Mouse (Mus musculus) limb, embryonic 14.5 days (tissue): ENCODE measurements around the gene Plxdc1. TPM values are rescaled to one million over a fixed set of nuclear protein-coding genes. Genes with fewer than 3 reads are reported as not detected.
A peak's percentile ranks its signal among the peaks of the same experiment; 100 is the strongest.

Source experiments
- ATAC-seq: fragments of 200-750 bp; cut with Nextera tagmentation; 2 replicates; pipeline ENCODE4 v1.8.0; 2017; ENCODE audit warnings: low read depth, moderate number of reproducible peaks, moderate TSS enrichment; ENCODE audit not compliant: low FRiP score
- DNase-seq: peaks from one replicate; pipeline ENCODE4 v3.0.0-alpha.2; 2015; ENCODE audit warnings: low spot score
- H3K27ac ChIP-seq: fragments of 300-500 bp; sonication (generic); replicated peaks from 2 replicates; pipeline ENCODE4 v1.5.1; 2014; ENCODE audit warnings: low read depth, mild to moderate bottlenecking, low read length, moderate library complexity, mixed read lengths
- H3K27me3 ChIP-seq: fragments of 300-500 bp; sonication (generic); 2 replicates; pipeline ENCODE4 v1.6.1; 2014; ENCODE audit warnings: low read length, mixed read lengths; ENCODE audit not compliant: control insufficient read depth, insufficient read depth
- H3K36me3 ChIP-seq: fragments of 300-500 bp; sonication (generic); 2 replicates; pipeline ENCODE4 v1.6.1; 2014; ENCODE audit warnings: mild to moderate bottlenecking, low read length, moderate library complexity, mixed read lengths; ENCODE audit not compliant: control insufficient read depth, insufficient read depth
- H3K4me1 ChIP-seq: fragments of 300-500 bp; sonication (generic); 2 replicates; pipeline ENCODE4 v1.6.1; 2014; ENCODE audit warnings: antibody characterized with exemption, low read length, mixed read lengths; ENCODE audit not compliant: control insufficient read depth, insufficient read depth
- H3K4me2 ChIP-seq: fragments of 300-500 bp; sonication (generic); replicated peaks from 2 replicates; pipeline ENCODE4 v1.6.1; 2014; ENCODE audit warnings: low read depth, mild to moderate bottlenecking, low read length, moderate library complexity; ENCODE audit not compliant: severe bottlenecking
- H3K4me3 ChIP-seq: fragments of 300-500 bp; sonication (generic); replicated peaks from 2 replicates; pipeline ENCODE4 v1.5.1; 2014; ENCODE audit warnings: low read length
- H3K9ac ChIP-seq: fragments of 300-500 bp; sonication (generic); 2 replicates; pipeline ENCODE4 v1.6.1; 2014; ENCODE audit warnings: mild to moderate bottlenecking, low read depth, low read length, moderate library complexity; ENCODE audit not compliant: severe bottlenecking
- H3K9me3 ChIP-seq: fragments of 300-500 bp; sonication (generic); 2 replicates; pipeline ENCODE4 v1.6.1; 2016; ENCODE audit warnings: low read length; ENCODE audit not compliant: control insufficient read depth
- POLR2A ChIP-seq: fragments of 200-500 bp; IDR thresholded peaks from 2 replicates; pipeline ENCODE4 v1.8.0; 2012; ENCODE audit warnings: inconsistent platforms, mild to moderate bottlenecking, moderate library complexity, borderline replicate concordance; ENCODE audit not compliant: insufficient read depth, insufficient read length; ENCODE audit errors: extremely low read depth
- WGBS: fragments of 180-500 bp; shearing (Covaris S2); extraction: QIAGEN DNeasy Blood & Tissue Kit; methylation state at CpG from one replicate; pipeline ENCODE4 v1.1.7; 2014; 5-methylcytosine and 5-hydroxymethylcytosine counted together
- polyA plus RNA-seq, 2 experiments: library from polyadenylated mRNA; depleted of rRNA in 1 of 2; stranded (reverse) in 1 of 2; unstranded in 1 of 2; fragments of >200 nt; fragmentation: Nextera tagmentation in 1 of 2; extraction: Ambion mirVana in 1 of 2; gene quantifications; 2 replicates each; pipeline versions ENCODE4 v1.2.1 to v1.2.3; 2012 to 2014

Gene Plxdc1
- polyA plus RNA-seq, 2 experiments = 1.0 to 1.1 TPM

DNA sequence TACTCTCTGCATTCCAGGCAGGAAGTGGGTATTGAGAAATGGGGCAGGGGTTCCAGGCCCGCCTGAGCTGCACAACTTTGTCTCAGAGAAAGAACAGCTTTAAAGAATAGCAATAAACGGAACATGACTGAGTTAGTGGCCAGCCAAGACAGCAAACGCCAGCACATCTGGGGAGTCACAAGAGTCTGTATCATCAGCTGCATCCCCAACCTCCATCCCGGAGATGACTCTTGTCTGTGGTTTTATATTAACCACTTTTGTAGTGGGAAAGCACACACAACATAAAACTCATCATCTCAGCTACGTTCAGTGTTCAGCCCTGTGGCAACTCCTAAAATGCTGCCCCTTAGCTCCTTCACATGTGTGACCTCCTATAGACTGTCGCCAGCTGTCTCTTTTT is 84.4 kb downstream of the Plxdc1 start:
- 74% methylated on average over 6 of the region's 6 CpGs for WGBS
- no peaks in the 10 kb centered on the region for H3K9me3 ChIP-seq

GRCm38 (mm10) chr11:97899822-97900221 is 86.4 kb downstream of the Plxdc1 start:
- peak; percentile 85 for ATAC-seq
- Histone ChIP-seq H3K36me3 (no peaks in the 10 kb centered on the region), H3K4me1 (no peaks in the 10 kb centered on the region), H3K4me3 (no peak overlapping the region), H3K9me3 (no peaks in the 10 kb centered on the region), H3K4me2 (no peak overlapping the region), H3K27me3 (no peaks in the 10 kb centered on the region), H3K9ac (no peak overlapping the region), H3K27ac (no peak overlapping the region)
- 3% methylated on average over 2 of the region's 2 CpGs for WGBS
- peak; percentile 92 for DNase-seq
- no peak for TF ChIP-seq POLR2A

More for the DNA sequence above, 84.4 kb downstream of the Plxdc1 start:
- H3K4me1 ChIP-seq = no peaks in the 10 kb centered on the region
- H3K4me3 ChIP-seq = no peak overlapping the region
- no peak overlapping the region for H3K27ac ChIP-seq
- H3K27me3 ChIP-seq = no peaks in the 10 kb centered on the region
- DNase-seq = no peak
- no peak overlapping the region for H3K9ac ChIP-seq
- no peak for TF ChIP-seq POLR2A
- H3K36me3 ChIP-seq = no peaks in the 10 kb centered on the region
- H3K4me2 ChIP-seq = no peak overlapping the region
- no peak for ATAC-seq

- Histone ChIP-seq H3K4me2 (no peak overlapping the region), H3K36me3 (no peaks in the 10 kb centered on the region), H3K4me3 (no peak overlapping the region), H3K27me3 (no peaks in the 10 kb centered on the region), H3K9me3 (0 out of 2 replicates have a peak, but pooled peaks cover 4% of the 10 kb centered on the region), H3K4me1 (no peaks in the 10 kb centered on the region), H3K9ac (no peak overlapping the region), H3K27ac (no peak overlapping the region)
- no peak for DNase-seq
- TF ChIP-seq POLR2A = no peak
- no peak for ATAC-seq
- 70% methylated on average over 3 of the region's 3 CpGs for WGBS
These were observed 88.6 kb downstream of the Plxdc1 start for GRCm38 (mm10) chr11:97897568-97898185.

- H3K9me3 ChIP-seq = 0 out of 2 replicates have a peak, but pooled peaks cover 4% of the 10 kb centered on the region
- no peaks in the 10 kb centered on the region for H3K4me1 ChIP-seq
- DNase-seq (peak; percentile 47), ATAC-seq (no peak)
- H3K4me2 ChIP-seq = no peak overlapping the region
- no peaks in the 10 kb centered on the region for H3K27me3 ChIP-seq
- H3K9ac ChIP-seq = no peak overlapping the region
- whole genome bisulfite sequencing = 61% methylated on average over 4 of the region's 4 CpGs
- H3K27ac ChIP-seq = no peak overlapping the region
- no peaks in the 10 kb centered on the region for H3K36me3 ChIP-seq
- no peak for TF ChIP-seq POLR2A
- no peak overlapping the region for H3K4me3 ChIP-seq
These were observed 89.6 kb downstream of the Plxdc1 start for GRCm38 (mm10) chr11:97896655-97897054.

GRCm38 (mm10) chr11:97891821-97892220 is 94.4 kb downstream of the Plxdc1 start:
- Histone ChIP-seq H3K27ac (no peak overlapping the region), H3K4me3 (no peak overlapping the region), H3K4me2 (no peak overlapping the region), H3K9ac (no peak overlapping the region), H3K36me3 (no peaks in the 10 kb centered on the region), H3K4me1 (no peaks in the 10 kb centered on the region), H3K9me3 (0 out of 2 replicates have a peak, but pooled peaks cover 4% of the 10 kb centered on the region), H3K27me3 (no peaks in the 10 kb centered on the region)
- no peak for TF ChIP-seq POLR2A
- DNase-seq (no peak), ATAC-seq (no peak)
- WGBS = 75% methylated on average over 5 of the region's 5 CpGs
